Mouse (Mus musculus) heart, adult 18-20 months (tissue): ENCODE data around the gene Sertad1. TPM values are rescaled to one million over a fixed set of nuclear protein-coding genes. Genes with fewer than 3 reads are reported as not detected.

ENCODE experiments used
- DNase-seq, 2 experiments: peaks; one replicate each; pipeline ENCODE4 v3.0.0; 2021 to 2022; ENCODE audit warnings: mixed read lengths in 1 of 2
- total RNA-seq, 2 experiments: library from RNA; stranded (reverse); gene quantifications; 2 replicates each; pipeline ENCODE4 v1.2.3; 2021

The Sertad1 gene
- total RNA-seq, 2 experiments from 2014 or later = 8.0 to 9.3 TPM

GRCm38 (mm10) chr7:27499036-27499435 lies 12.3 kb downstream of the Sertad1 start, which contains the start of gene Prx:
Gene Prx (plus strand): TSS chr7:27499324.
- no peak for DNase-seq

DNA sequence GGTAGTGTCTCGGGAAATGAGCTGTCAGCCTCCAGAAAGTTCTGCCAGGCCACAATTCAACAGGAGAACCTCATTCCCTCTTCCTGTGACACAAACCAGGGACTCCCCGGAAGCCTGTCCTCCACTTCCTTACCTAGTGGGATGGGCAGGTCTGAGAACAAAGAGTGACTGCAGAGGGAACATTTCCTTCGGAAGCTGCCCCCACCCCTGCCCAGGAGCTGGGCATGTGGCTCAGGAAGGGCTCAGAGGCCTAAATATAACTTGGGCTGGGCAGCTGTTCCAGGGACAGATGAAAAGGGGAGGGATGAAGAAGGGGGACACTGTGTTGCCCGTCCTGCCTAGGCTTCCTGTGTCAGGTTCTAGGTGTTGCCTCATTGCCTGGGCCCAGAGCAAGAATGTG lies 14.9 kb downstream of the Sertad1 start:
- DNase-seq = peak; percentile 61 to 80

DNA sequence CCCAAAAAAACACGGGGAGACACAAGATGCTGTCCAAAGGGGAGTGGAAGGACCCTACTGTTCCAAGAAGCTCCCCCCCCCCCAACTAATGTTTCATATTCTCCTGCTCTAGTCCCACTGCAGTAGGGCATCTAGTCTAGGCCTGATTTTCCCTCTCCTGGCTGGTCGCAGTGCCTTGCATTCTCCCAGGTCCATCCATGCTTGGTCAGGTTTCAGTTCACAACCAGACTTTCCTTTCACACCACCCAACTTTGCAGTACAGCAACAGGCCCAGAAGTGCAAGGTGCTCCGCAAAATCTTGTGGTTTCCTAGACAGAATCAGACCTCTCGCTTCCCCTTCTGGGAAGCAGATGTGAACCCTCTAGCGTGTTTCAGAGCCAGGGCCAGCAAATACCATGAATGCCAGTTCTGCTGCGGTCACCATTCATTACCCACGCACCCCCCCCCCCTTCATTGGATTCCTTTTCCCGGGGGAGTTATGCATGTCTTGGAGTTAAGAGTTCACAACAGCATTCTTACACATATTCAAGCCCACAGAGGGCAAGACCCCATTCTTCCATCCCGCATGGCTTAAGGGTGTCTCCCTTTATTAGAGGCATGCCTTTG lies 20.2 kb downstream of the Sertad1 start:
- no peak for DNase-seq

GRCm38 (mm10) chr7:27507711-27508647 lies 21.3 kb downstream of the Sertad1 start:
- DNase-seq = peak; percentile 97 to 99

GRCm38 (mm10) chr7:27508648-27509005 lies 21.9 kb downstream of the Sertad1 start:
- DNase-seq = peak; percentile 68 to 74

DNA sequence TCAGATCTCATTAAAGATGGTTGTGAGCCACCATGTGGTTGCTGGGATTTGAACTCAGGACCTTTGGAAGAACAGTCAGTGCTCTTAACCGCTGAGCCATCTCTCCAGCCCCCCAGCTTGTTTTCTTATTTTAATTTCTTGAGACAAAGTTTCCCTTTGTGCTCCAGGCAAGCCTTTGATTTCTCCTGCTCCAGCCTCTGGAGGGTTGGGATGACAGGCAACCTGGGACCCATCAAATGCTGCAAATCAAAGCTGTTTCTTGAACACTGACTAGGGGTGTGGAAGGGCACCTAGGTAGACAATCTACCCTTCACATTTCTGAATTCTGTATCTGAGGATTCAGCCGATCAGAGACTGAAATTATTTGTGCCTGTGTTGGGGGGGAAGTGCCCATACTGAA lies 24.1 kb downstream of the Sertad1 start:
- no peak for DNase-seq

DNA sequence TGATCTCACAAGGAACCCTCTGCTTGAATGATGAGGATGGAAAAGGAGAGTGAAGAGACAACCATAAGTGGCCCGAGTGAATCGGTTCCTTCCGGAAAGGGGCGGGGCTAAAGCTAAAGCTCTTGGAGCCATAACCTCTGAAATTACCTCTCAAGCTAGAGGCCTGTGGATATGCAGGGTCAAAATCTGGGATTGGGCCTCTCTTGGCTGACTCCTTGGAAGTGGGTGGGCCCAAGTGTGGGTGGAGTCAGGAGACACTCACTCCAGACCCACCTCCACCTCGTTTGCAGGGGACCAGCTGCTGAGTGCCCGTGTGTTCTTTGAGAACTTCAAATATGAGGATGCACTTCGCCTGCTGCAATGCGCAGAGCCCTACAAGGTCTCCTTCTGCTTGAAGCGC lies 28.3 kb downstream of the Sertad1 start:
- DNase-seq = no peak

GRCm38 (mm10) chr7:27518314-27518713 lies 31.6 kb downstream of the Sertad1 start:
- no peak for DNase-seq

DNA sequence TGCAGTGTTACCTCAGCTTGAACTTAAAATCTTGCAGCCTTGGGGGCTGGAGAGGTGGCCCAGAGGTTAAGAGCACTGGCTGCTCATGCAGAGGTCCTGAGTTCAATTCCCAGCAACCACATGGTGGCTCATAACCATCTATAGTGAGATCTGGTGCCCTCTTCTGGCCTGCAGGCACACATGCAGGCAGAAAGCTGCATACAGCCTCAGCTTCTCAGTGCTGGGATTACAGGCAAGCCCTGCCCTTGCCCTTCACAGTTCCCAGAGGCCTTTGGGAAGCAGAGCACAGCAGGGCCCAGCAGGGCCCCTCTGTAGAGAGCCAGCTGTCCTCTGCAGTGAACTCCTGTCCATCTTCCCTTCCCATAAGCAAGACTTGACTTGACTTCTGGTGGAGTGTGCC lies 33.4 kb downstream of the Sertad1 start:
- no peak for DNase-seq

DNA sequence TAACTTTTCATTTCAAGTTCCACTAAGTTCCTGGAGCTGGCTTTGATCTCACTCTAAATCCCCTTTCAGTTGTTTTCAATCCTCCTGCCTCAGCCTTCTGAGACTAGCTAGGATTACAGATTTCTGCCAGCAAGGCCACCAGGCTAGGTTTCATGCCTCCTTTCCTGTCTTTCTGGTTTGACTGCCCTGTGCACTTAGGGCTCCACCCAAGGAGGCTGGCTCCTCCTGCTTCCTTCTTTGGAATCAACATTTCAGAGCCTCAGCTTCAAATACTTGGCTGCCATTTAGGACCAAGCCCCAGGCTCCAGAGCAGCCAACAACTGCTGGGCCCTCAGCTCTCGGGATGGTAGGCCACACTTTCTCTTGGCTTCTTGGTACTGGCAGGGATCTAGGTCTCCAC lies 33.9 kb downstream of the Sertad1 start:
- no peak for DNase-seq

DNA sequence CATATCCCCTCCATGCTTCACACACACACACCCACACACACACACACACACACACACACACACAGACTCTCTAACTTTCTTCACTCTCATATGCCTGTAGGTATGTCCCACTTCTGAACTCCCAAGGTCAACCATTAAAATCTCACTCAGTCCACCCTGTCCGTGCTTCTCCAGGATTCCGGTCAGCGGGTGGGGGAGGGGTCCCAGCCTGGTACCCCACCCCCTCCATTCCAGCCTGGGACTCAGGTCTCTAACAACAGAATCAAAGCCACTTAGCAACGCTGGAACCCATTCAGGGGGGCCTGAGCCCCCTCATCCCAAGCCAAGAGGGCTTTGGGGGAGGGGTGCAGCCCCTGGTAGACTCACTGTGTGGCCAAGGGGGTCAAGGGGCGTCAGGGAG lies 36.3 kb downstream of the Sertad1 start, which contains the start of gene Hipk4:
Gene Hipk4 (plus strand): TSS at position 301 of the 400 bp plus-strand sequence.
- DNase-seq = no peak

- DNase-seq = no peak
These were observed 37.1 kb downstream of the Sertad1 start for GRCm38 (mm10) chr7:27523805-27524204.

DNA sequence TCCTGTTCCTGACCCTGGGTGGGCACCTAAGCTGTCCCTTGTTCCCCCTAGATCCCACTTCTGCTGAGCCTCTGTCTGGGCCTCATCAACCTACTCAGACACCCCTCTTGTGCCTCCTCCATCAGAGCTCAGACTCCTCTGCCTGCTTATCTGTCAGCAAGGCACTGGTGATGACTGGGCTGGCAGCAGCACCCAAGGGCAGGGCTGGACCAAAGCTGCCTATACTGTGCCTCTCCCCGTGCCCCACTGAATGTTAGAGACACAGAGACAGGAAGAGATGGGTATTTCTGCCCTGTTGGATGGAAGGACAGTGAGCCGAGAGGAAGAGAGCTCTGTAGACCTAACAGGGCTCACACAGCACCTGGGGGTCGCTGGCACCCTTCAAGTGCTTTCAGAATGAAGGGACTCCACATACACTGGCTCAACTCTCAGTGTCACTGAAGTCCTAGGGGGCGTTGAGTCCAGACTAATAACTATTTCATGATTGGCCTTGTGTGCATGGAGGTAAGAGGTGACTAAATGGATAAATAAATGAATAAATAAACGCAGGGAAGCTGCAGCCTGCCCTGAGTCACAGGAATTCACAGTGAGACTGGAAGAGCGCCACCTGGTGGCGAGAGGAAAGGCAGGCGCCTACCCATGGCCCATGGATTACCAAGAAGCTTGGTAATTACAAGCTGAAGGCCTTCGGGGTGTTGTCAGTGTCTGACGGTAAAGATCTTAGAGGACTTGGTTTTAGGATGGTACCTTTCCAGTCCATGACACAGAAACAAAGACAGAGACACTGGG lies 39.5 kb downstream of the Sertad1 start:
- DNase-seq = peak; percentile 69 to 87

- no peak for DNase-seq
These were observed 42.4 kb downstream of the Sertad1 start for GRCm38 (mm10) chr7:27529070-27529469.

- DNase-seq = no peak
These were observed 44.2 kb downstream of the Sertad1 start for GRCm38 (mm10) chr7:27530937-27531336.

DNA sequence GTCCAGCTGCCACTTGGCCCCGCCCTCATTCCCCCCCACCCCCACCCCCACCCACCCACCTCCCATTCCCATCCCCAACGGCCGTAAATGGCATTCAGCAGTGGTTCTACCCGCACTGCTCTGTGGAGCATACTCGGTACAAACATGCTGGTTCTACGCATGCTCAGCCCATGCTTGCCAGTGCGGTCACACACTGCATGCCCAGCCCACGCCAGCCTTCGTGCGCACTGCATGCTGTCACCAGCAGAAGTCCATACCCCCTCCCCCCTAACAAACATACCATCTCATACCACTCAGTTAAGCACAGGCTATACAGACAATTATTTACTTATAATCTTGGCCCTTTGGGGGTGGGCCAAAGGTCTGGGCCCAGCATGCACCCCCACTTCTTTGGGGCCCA lies 45.0 kb downstream of the Sertad1 start:
- no peak for DNase-seq

DNA sequence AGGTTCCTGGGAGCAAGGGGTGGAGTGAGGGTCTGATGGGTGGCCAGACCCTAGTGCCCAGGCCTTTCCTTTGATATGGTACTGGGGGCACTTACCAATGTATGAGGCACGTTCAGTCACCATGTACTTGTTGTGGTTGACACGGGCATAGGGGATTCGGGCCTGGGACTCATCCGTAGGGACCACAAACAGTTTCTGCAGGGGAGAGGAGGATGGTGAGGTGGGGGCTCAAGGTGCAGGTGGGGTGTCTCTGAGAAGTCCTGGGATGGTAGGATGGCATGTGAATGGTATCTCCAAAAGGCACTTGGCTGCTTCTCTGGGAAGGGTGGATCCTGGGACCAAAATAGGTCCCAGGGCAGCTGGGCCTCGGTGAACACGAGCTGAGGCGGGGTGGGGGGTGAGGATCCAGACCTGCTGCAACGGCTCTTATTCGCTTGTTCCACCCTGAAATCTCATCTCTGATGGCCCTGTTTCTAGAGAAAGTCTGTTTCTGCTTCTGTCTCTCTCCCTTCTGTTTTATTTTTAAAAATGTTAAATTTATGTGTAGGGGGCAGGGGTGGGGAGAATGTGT lies 45.9 kb downstream of the Sertad1 start:
- DNase-seq = peak in 1 of 2 experiments; percentile 12

- DNase-seq = no peak
These were observed 48.7 kb downstream of the Sertad1 start for GRCm38 (mm10) chr7:27535386-27535785.

- DNase-seq = peak in 1 of 2 experiments; percentile 17
These were observed 49.9 kb downstream of the Sertad1 start for GRCm38 (mm10) chr7:27536618-27537017.

DNA sequence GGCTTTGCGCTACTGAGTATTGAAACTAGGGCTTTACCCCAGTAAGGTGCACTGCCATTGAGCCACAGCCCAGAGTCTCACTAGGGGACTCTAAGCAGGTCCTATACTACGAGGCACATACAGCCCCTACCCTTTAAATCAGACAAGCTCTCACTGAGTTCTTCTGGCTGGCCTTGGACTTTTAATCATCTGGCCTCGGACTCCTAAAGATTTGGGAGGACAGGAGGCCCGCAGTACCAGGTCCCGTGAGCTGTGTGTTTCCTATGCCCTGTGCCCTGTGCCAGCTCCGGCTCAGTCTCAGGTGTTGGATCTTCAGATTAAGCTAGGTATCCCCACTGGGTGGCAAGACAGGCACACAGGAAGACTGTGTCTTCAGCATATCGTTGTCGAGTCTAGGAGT lies 51.3 kb downstream of the Sertad1 start:
- no peak for DNase-seq

- DNase-seq = no peak
These were observed 52.1 kb downstream of the Sertad1 start for GRCm38 (mm10) chr7:27538797-27539196.
